Mouse (Mus musculus): ENCODE data around the gene Shmt2. TPM values are rescaled to one million over a fixed set of nuclear protein-coding genes. Genes with fewer than 3 reads are reported as not detected.
A peak's percentile ranks its signal among the peaks of the same experiment; 100 is the strongest.

Shmt2 gene
- polyA plus RNA-seq, 1 experiment from 2014 or later, result 38.9 TPM

DNA sequence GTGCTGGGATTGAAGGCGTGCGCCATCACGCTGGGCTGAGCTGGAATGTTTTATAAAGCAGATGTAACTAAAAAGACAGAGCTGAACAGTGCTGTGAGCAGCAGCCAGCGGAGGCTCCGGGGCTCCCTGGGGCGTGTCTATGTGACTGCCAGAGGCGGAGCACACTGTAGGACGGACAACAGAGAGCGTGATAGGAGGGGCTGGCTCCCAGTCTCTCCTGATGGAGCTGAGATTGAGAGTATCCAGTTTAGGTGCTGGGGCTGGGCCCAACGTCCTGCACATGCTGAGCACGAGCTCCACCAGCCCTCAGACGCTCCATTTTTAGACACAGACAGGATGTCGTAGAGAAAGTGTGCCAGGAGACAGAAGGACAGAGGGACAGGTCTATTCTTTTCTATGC, 42.1 kb upstream of the Shmt2 start:
- peak overlapping the region; percentile 70 for H3K27ac ChIP-seq (replicated peaks)
- H3K9ac ChIP-seq (ENCODE audit: low read length), result no peak overlapping the region
- no peaks in the 10 kb centered on the region for H3K9me3 ChIP-seq (ENCODE audit: control insufficient read depth, low read length)
- ATAC-seq (ENCODE audit: low FRiP score, low TSS enrichment), result peak; percentile 74
- peaks cover 30% of the 10 kb centered on the region for H3K36me3 ChIP-seq (ENCODE audit: control insufficient read depth, insufficient read depth, low read length)
- H3K4me1 ChIP-seq (replicated peaks; ENCODE audit: control insufficient read depth, insufficient read depth), result no peaks in the 10 kb centered on the region; the same call in 1 of the 2 replicates
- WGBS, result 22% methylated on average over 13 of the region's 13 CpGs
- H3K4me2 ChIP-seq (replicated peaks; ENCODE audit: low read depth), result no peak overlapping the region
- no peaks in the 10 kb centered on the region for H3K27me3 ChIP-seq (ENCODE audit: control insufficient read depth, insufficient read depth, low read length)
- peak; percentile 46 for DNase-seq (ENCODE audit: low spot score)
- TF ChIP-seq EP300 (optimal IDR thresholded peaks at IDR 0.05) (no peak), CTCF (IDR thresholded peaks at IDR 0.05; ENCODE audit: low read depth) (no peak)
- no peak overlapping the region for H3K4me3 ChIP-seq (ENCODE audit: low read depth, low read length)

- TF ChIP-seq EP300 (optimal IDR thresholded peaks at IDR 0.05), result no peak
- TF ChIP-seq CTCF (IDR thresholded peaks at IDR 0.05; ENCODE audit: low read depth), result no peak
- Histone ChIP-seq H3K27ac (replicated peaks) (peak overlapping the region; percentile 70), H3K9me3 (ENCODE audit: control insufficient read depth, low read length) (no peaks in the 10 kb centered on the region), H3K4me1 (replicated peaks; ENCODE audit: control insufficient read depth, insufficient read depth) (no peaks in the 10 kb centered on the region; the same call in 1 of the 2 replicates), H3K4me3 (ENCODE audit: low read depth, low read length) (no peak overlapping the region), H3K9ac (ENCODE audit: low read length) (no peak overlapping the region), H3K27me3 (ENCODE audit: control insufficient read depth, insufficient read depth, low read length) (no peaks in the 10 kb centered on the region), H3K4me2 (replicated peaks; ENCODE audit: low read depth) (no peak overlapping the region), H3K36me3 (ENCODE audit: control insufficient read depth, insufficient read depth, low read length) (peaks cover 29% of the 10 kb centered on the region)
- ATAC-seq (ENCODE audit: low FRiP score, low TSS enrichment), result no peak
- DNase-seq (ENCODE audit: low spot score), result no peak
- 71% methylated on average over 8 of the region's 8 CpGs for WGBS
Measured at GRCm38 (mm10) chr10:127563840-127564239, 41.6 kb upstream of the Shmt2 start.

GRCm38 (mm10) chr10:127561145-127561544, 38.9 kb upstream of the Shmt2 start:
- no peak for ATAC-seq (ENCODE audit: low FRiP score, low TSS enrichment)
- Histone ChIP-seq H3K27me3 (ENCODE audit: control insufficient read depth, insufficient read depth, low read length) (no peaks in the 10 kb centered on the region), H3K4me1 (replicated peaks; ENCODE audit: control insufficient read depth, insufficient read depth) (no peaks in the 10 kb centered on the region; the same call in 1 of the 2 replicates), H3K4me2 (replicated peaks; ENCODE audit: low read depth) (no peak overlapping the region), H3K9ac (ENCODE audit: low read length) (no peak overlapping the region), H3K27ac (replicated peaks) (no peak overlapping the region), H3K9me3 (ENCODE audit: control insufficient read depth, low read length) (no peaks in the 10 kb centered on the region), H3K36me3 (ENCODE audit: control insufficient read depth, insufficient read depth, low read length) (peaks cover 41% of the 10 kb centered on the region), H3K4me3 (ENCODE audit: low read depth, low read length) (no peak overlapping the region)
- DNase-seq (ENCODE audit: low spot score), result no peak
- peak; percentile 65 for TF ChIP-seq CTCF (IDR thresholded peaks at IDR 0.05; ENCODE audit: low read depth)
- no peak for TF ChIP-seq EP300 (optimal IDR thresholded peaks at IDR 0.05)

DNA sequence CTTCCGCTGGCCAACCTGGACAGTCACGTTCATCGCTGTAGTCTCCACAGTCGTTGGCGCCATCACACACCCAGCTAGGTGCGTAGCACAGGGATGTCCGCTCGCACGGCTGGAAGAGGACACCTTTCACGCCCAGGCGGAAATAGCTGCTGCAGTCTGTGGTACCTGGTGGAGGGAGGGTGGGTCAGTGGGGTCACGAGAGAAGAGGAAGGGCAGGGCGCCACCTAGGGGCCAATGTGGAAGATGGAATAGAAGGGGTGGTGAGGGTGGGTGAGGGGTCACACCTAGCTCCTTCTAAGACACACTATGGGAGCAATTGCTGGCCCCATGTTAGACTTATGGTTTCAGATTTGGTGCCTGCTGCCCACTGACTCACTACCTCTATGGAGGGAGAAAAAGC, 35.2 kb upstream of the Shmt2 start:
- TF ChIP-seq CTCF (IDR thresholded peaks at IDR 0.05; ENCODE audit: low read depth) (peak; percentile 60), EP300 (optimal IDR thresholded peaks at IDR 0.05) (no peak)
- Histone ChIP-seq H3K9ac (ENCODE audit: low read length) (no peak overlapping the region), H3K27ac (replicated peaks) (no peak overlapping the region), H3K27me3 (ENCODE audit: control insufficient read depth, insufficient read depth, low read length) (no peaks in the 10 kb centered on the region), H3K4me1 (replicated peaks; ENCODE audit: control insufficient read depth, insufficient read depth) (no peaks in the 10 kb centered on the region), H3K36me3 (ENCODE audit: control insufficient read depth, insufficient read depth, low read length) (peaks cover 55% of the 10 kb centered on the region), H3K4me3 (ENCODE audit: low read depth, low read length) (no peak overlapping the region), H3K4me2 (replicated peaks; ENCODE audit: low read depth) (no peak overlapping the region), H3K9me3 (ENCODE audit: control insufficient read depth, low read length) (no peaks in the 10 kb centered on the region)
- ATAC-seq (ENCODE audit: low FRiP score, low TSS enrichment) (no peak), DNase-seq (ENCODE audit: low spot score) (no peak)
- WGBS, result 87% methylated on average over 13 of the region's 13 CpGs

GRCm38 (mm10) chr10:127555703-127556102, 33.5 kb upstream of the Shmt2 start:
- TF ChIP-seq EP300 (optimal IDR thresholded peaks at IDR 0.05), result no peak
- peak; percentile 76 for TF ChIP-seq CTCF (IDR thresholded peaks at IDR 0.05; ENCODE audit: low read depth)
- DNase-seq (ENCODE audit: low spot score) (no peak), ATAC-seq (ENCODE audit: low FRiP score, low TSS enrichment) (no peak)
- Histone ChIP-seq H3K36me3 (ENCODE audit: control insufficient read depth, insufficient read depth, low read length) (peaks cover 56% of the 10 kb centered on the region), H3K4me3 (ENCODE audit: low read depth, low read length) (no peak overlapping the region), H3K9ac (ENCODE audit: low read length) (no peak overlapping the region), H3K27ac (replicated peaks) (no peak overlapping the region), H3K4me2 (replicated peaks; ENCODE audit: low read depth) (no peak overlapping the region), H3K4me1 (replicated peaks; ENCODE audit: control insufficient read depth, insufficient read depth) (no peaks in the 10 kb centered on the region), H3K27me3 (ENCODE audit: control insufficient read depth, insufficient read depth, low read length) (no peaks in the 10 kb centered on the region), H3K9me3 (ENCODE audit: control insufficient read depth, low read length) (no peaks in the 10 kb centered on the region)
- 79% methylated on average over 18 of the region's 18 CpGs for WGBS

GRCm38 (mm10) chr10:127549892-127550291, 27.6 kb upstream of the Shmt2 start:
- WGBS, result 89% methylated on average over 17 of the region's 17 CpGs
- ATAC-seq (ENCODE audit: low FRiP score, low TSS enrichment), result no peak
- no peaks in the 10 kb centered on the region for H3K4me1 ChIP-seq (replicated peaks; ENCODE audit: control insufficient read depth, insufficient read depth)
- no peaks in the 10 kb centered on the region for H3K27me3 ChIP-seq (ENCODE audit: control insufficient read depth, insufficient read depth, low read length)
- peaks cover 63% of the 10 kb centered on the region for H3K36me3 ChIP-seq (ENCODE audit: control insufficient read depth, insufficient read depth, low read length)
- H3K9me3 ChIP-seq (ENCODE audit: control insufficient read depth, low read length), result no peaks in the 10 kb centered on the region
- DNase-seq (ENCODE audit: low spot score), result no peak
- H3K27ac ChIP-seq (replicated peaks), result no peak overlapping the region
- TF ChIP-seq EP300 (optimal IDR thresholded peaks at IDR 0.05) (no peak), CTCF (IDR thresholded peaks at IDR 0.05; ENCODE audit: low read depth) (no peak)
- no peak overlapping the region for H3K4me3 ChIP-seq (ENCODE audit: low read depth, low read length)
- H3K9ac ChIP-seq (ENCODE audit: low read length), result no peak overlapping the region
- H3K4me2 ChIP-seq (replicated peaks; ENCODE audit: low read depth), result no peak overlapping the region

Data from stomach, postnatal 0 days (tissue).